Mouse (Mus musculus) intestine, postnatal 0 days (tissue): ENCODE data around the gene Cyb561. TPM values are rescaled to one million over a fixed set of nuclear protein-coding genes. Genes with fewer than 3 reads are reported as not detected.

ENCODE experiments used
- ATAC-seq: fragments of 200-750 bp; cut with Nextera tagmentation; 2 replicates; pipeline ENCODE4 v1.8.0; 2017; ENCODE audit warnings: mild to moderate bottlenecking, moderate TSS enrichment, moderate library complexity
- H3K27ac ChIP-seq: fragments of 300-500 bp; sonication (generic); 2 replicates; pipeline ENCODE4 v1.5.1; 2014; ENCODE audit warnings: mild to moderate bottlenecking, low read depth, low read length, moderate library complexity
- H3K27me3 ChIP-seq: fragments of 300-500 bp; sonication (generic); replicated peaks from 2 replicates; pipeline ENCODE4 v1.6.1; 2014; ENCODE audit warnings: low read length, mixed read lengths; ENCODE audit not compliant: control insufficient read depth, insufficient read depth
- H3K36me3 ChIP-seq: fragments of 300-500 bp; sonication (generic); 2 replicates; pipeline ENCODE4 v1.6.1; 2014; ENCODE audit warnings: mild to moderate bottlenecking, moderate library complexity; ENCODE audit not compliant: control insufficient read depth, insufficient read depth
- H3K4me1 ChIP-seq: fragments of 300-500 bp; sonication (generic); replicated peaks from 2 replicates; pipeline ENCODE4 v1.6.1; 2014; ENCODE audit warnings: antibody characterized with exemption, low read length, mixed read lengths; ENCODE audit not compliant: control insufficient read depth, insufficient read depth
- H3K4me2 ChIP-seq: fragments of 300-500 bp; sonication (generic); replicated peaks from 2 replicates; pipeline ENCODE4 v1.6.1; 2014; ENCODE audit warnings: low read depth, mild to moderate bottlenecking, moderate library complexity
- H3K4me3 ChIP-seq: fragments of 300-500 bp; sonication (generic); 2 replicates; pipeline ENCODE4 v1.5.1; 2014; ENCODE audit warnings: low read depth, low read length
- H3K9ac ChIP-seq: fragments of 300-500 bp; sonication (generic); 2 replicates; pipeline ENCODE4 v1.6.1; 2014; ENCODE audit warnings: mild to moderate bottlenecking, low read depth, low read length
- H3K9me3 ChIP-seq: fragments of 300-500 bp; sonication (generic); 2 replicates; pipeline ENCODE4 v1.6.1; 2016; ENCODE audit warnings: mixed run types; ENCODE audit not compliant: control insufficient read depth
- CTCF ChIP-seq: sonication (generic); IDR thresholded peaks from 2 replicates; pipeline ENCODE4 v1.5.1; 2016; ENCODE audit warnings: low read depth, mild to moderate bottlenecking, control low read depth, antibody characterized with exemption, moderate library complexity
- WGBS: fragments of 180-500 bp; shearing (Covaris S2); extraction: QIAGEN DNeasy Blood & Tissue Kit; methylation state at CpG from one replicate; pipeline ENCODE4 v1.1.7; 2014; 5-methylcytosine and 5-hydroxymethylcytosine counted together
- polyA plus RNA-seq: library from polyadenylated mRNA; unstranded; fragments of >200 nt; fragmentation: Nextera tagmentation; extraction: Ambion mirVana; gene quantifications from 2 replicates; pipeline ENCODE4 v1.2.1, GENCODE M21; 2015

Gene Cyb561
- polyA plus RNA-seq, 1 experiment from 2014 or later = 50.3 TPM

- Histone ChIP-seq H3K4me3 (no peak overlapping the region), H3K36me3 (peaks cover 9% of the 10 kb centered on the region; the same call in 1 of the 2 replicates), H3K4me2 (no peak overlapping the region), H3K9me3 (no peaks in the 10 kb centered on the region), H3K4me1 (no peaks in the 10 kb centered on the region), H3K27ac (no peak overlapping the region), H3K9ac (no peak overlapping the region), H3K27me3 (no peaks in the 10 kb centered on the region)
- ATAC-seq = no peak
- TF ChIP-seq CTCF = no peak
Observed at GRCm38 (mm10) chr11:105911149-105911548, 42.0 kb downstream of the Cyb561 start.

- Histone ChIP-seq H3K4me3 (no peak overlapping the region), H3K4me2 (no peak overlapping the region), H3K27me3 (no peaks in the 10 kb centered on the region), H3K36me3 (peaks cover 9% of the 10 kb centered on the region; the same call in 1 of the 2 replicates), H3K9ac (no peak overlapping the region), H3K9me3 (no peaks in the 10 kb centered on the region), H3K27ac (no peak overlapping the region), H3K4me1 (no peaks in the 10 kb centered on the region)
- WGBS = 60% methylated on average over 2 of the region's 2 CpGs
- no peak for TF ChIP-seq CTCF
- no peak for ATAC-seq
Observed at GRCm38 (mm10) chr11:105909617-105910016, 43.5 kb downstream of the Cyb561 start.

- Histone ChIP-seq H3K4me3 (no peak overlapping the region), H3K27ac (no peak overlapping the region), H3K36me3 (peaks cover 9% of the 10 kb centered on the region; the same call in 1 of the 2 replicates), H3K27me3 (no peaks in the 10 kb centered on the region), H3K9me3 (no peaks in the 10 kb centered on the region), H3K4me1 (no peaks in the 10 kb centered on the region), H3K4me2 (no peak overlapping the region), H3K9ac (no peak overlapping the region)
- 90% methylated on average over 8 of the region's 8 CpGs for WGBS
- ATAC-seq = no peak
- TF ChIP-seq CTCF = no peak
Observed at GRCm38 (mm10) chr11:105908926-105909325, 44.2 kb downstream of the Cyb561 start.

- H3K4me2 ChIP-seq = no peak overlapping the region
- no peaks in the 10 kb centered on the region for H3K4me1 ChIP-seq
- no peak for TF ChIP-seq CTCF
- no peak overlapping the region for H3K4me3 ChIP-seq
- H3K9me3 ChIP-seq = no peaks in the 10 kb centered on the region
- 0 out of 2 replicates have a peak, but pooled peaks cover 3% of the 10 kb centered on the region for H3K36me3 ChIP-seq
- no peaks in the 10 kb centered on the region for H3K27me3 ChIP-seq
- H3K9ac ChIP-seq = no peak overlapping the region
- WGBS = 90% methylated on average over 1 of the region's 1 CpGs
- H3K27ac ChIP-seq = no peak overlapping the region
- ATAC-seq = no peak
Observed at GRCm38 (mm10) chr11:105907381-105907780, 45.8 kb downstream of the Cyb561 start.

GRCm38 (mm10) chr11:105905529-105906213 is 47.5 kb downstream of the Cyb561 start:
- Histone ChIP-seq H3K27me3 (no peaks in the 10 kb centered on the region), H3K9ac (no peak overlapping the region), H3K9me3 (no peaks in the 10 kb centered on the region), H3K27ac (no peak overlapping the region), H3K4me1 (no peaks in the 10 kb centered on the region), H3K4me3 (no peak overlapping the region), H3K36me3 (peaks cover 3% of the 10 kb centered on the region; the same call in 1 of the 2 replicates), H3K4me2 (no peak overlapping the region)
- WGBS = 37% methylated on average over 4 of the region's 4 CpGs
- ATAC-seq = 0 out of 2 replicates have a peak, but pooled peaks have one; percentile 31
- no peak for TF ChIP-seq CTCF

GRCm38 (mm10) chr11:105902956-105903355 is 50.2 kb downstream of the Cyb561 start:
- no peak overlapping the region for H3K9ac ChIP-seq
- no peak overlapping the region for H3K4me3 ChIP-seq
- WGBS = 79% methylated on average over 1 of the region's 1 CpGs
- H3K27ac ChIP-seq = no peak overlapping the region
- H3K4me1 ChIP-seq = no peaks in the 10 kb centered on the region
- no peak for ATAC-seq
- no peaks in the 10 kb centered on the region for H3K27me3 ChIP-seq
- no peak overlapping the region for H3K4me2 ChIP-seq
- no peaks in the 10 kb centered on the region for H3K9me3 ChIP-seq
- TF ChIP-seq CTCF = no peak
- peaks cover 3% of the 10 kb centered on the region; the same call in 1 of the 2 replicates for H3K36me3 ChIP-seq
